Mouse (Mus musculus): ENCODE measurements around the gene Uox.

DNA sequence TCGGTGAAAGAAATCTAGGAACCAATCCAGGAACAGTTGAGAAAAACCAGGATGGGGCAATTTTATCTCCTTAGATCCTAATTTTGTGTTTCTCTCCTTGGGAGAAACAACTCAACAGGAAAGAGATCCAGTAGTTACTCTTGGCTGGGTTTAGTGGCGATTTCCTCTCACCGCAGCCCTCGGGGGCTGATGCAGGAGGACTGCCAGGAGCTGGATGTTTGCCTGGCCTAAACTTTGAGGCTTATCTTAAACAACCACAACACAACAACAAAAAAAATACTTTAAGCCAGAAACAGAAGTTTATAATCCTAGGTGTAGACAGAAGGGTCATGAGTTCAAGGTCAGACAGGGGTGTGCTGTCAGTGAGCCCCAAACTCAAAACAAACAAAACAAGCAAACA is 41.6 kb downstream of the Uox start:
- no peak for TF ChIP-seq CTCF (IDR thresholded peaks at IDR 0.05; ENCODE audit: control insufficient read depth, insufficient read depth, insufficient replicate concordance, low read depth, low read length)
- TF ChIP-seq POLR2A (IDR thresholded peaks at IDR 0.05; ENCODE audit: control insufficient read depth, low read depth, low read length): no peak
